Mouse (Mus musculus): ENCODE data around the gene Card19. TPM values are rescaled to one million over a fixed set of nuclear protein-coding genes. Genes with fewer than 3 reads are reported as not detected.

Card19 gene
- polyA plus RNA-seq, 1 experiment from 2014 or later: 77.0 TPM

GRCm38 (mm10) chr13:49202556-49202955 lies 13.3 kb downstream of the Card19 start:
- H3K4me1 ChIP-seq (replicated peaks; ENCODE audit: insufficient read depth, low read length): no peaks in the 10 kb centered on the region
- H3K36me3 ChIP-seq (ENCODE audit: insufficient read depth, low read length): peaks cover 13% of the 10 kb centered on the region; the same call in 1 of the 2 replicates
- ATAC-seq (replicated peaks; ENCODE audit: low FRiP score, low read depth) (no peak), DNase-seq (ENCODE audit: low spot score) (no peak)
- H3K4me2 ChIP-seq (ENCODE audit: low read length): no peak overlapping the region
- no peak overlapping the region for H3K27ac ChIP-seq
- 89% methylated on average over 7 of the region's 7 CpGs for WGBS
- H3K9me3 ChIP-seq (replicated peaks; ENCODE audit: low read length): no peaks in the 10 kb centered on the region
- no peak overlapping the region for H3K4me3 ChIP-seq (replicated peaks; ENCODE audit: low read depth, low read length)
- no peak overlapping the region for H3K9ac ChIP-seq (ENCODE audit: low read depth, low read length)
- H3K27me3 ChIP-seq (ENCODE audit: insufficient read depth, low read length): no peaks in the 10 kb centered on the region
- no peak for TF ChIP-seq CTCF (IDR thresholded peaks at IDR 0.05; ENCODE audit: low read depth)

GRCm38 (mm10) chr13:49200688-49201087 lies 15.1 kb downstream of the Card19 start:
- Histone ChIP-seq H3K4me3 (replicated peaks; ENCODE audit: low read depth, low read length) (no peak overlapping the region), H3K9ac (ENCODE audit: low read depth, low read length) (no peak overlapping the region), H3K27me3 (ENCODE audit: insufficient read depth, low read length) (no peaks in the 10 kb centered on the region), H3K4me1 (replicated peaks; ENCODE audit: insufficient read depth, low read length) (no peaks in the 10 kb centered on the region), H3K36me3 (ENCODE audit: insufficient read depth, low read length) (peaks cover 16% of the 10 kb centered on the region), H3K4me2 (ENCODE audit: low read length) (no peak overlapping the region), H3K27ac (no peak overlapping the region), H3K9me3 (replicated peaks; ENCODE audit: low read length) (no peaks in the 10 kb centered on the region)
- no peak for DNase-seq (ENCODE audit: low spot score)
- no peak for ATAC-seq (replicated peaks; ENCODE audit: low FRiP score, low read depth)
- TF ChIP-seq CTCF (IDR thresholded peaks at IDR 0.05; ENCODE audit: low read depth): no peak
- WGBS: 91% methylated on average over 13 of the region's 13 CpGs

- no peak overlapping the region for H3K4me3 ChIP-seq (replicated peaks; ENCODE audit: low read depth, low read length)
- H3K9ac ChIP-seq (ENCODE audit: low read depth, low read length): no peak overlapping the region
- H3K9me3 ChIP-seq (replicated peaks; ENCODE audit: low read length): no peaks in the 10 kb centered on the region
- no peak overlapping the region for H3K27ac ChIP-seq
- no peak for ATAC-seq (replicated peaks; ENCODE audit: low FRiP score, low read depth)
- no peak overlapping the region for H3K4me2 ChIP-seq (ENCODE audit: low read length)
- H3K4me1 ChIP-seq (replicated peaks; ENCODE audit: insufficient read depth, low read length): no peaks in the 10 kb centered on the region
- no peaks in the 10 kb centered on the region for H3K27me3 ChIP-seq (ENCODE audit: insufficient read depth, low read length)
- DNase-seq (ENCODE audit: low spot score): no peak
- peaks cover 24% of the 10 kb centered on the region for H3K36me3 ChIP-seq (ENCODE audit: insufficient read depth, low read length)
- TF ChIP-seq CTCF (IDR thresholded peaks at IDR 0.05; ENCODE audit: low read depth): no peak
- WGBS: 85% methylated on average over 7 of the region's 7 CpGs
These were observed 15.9 kb downstream of the Card19 start for GRCm38 (mm10) chr13:49199891-49200290.

- no peaks in the 10 kb centered on the region for H3K4me1 ChIP-seq (replicated peaks; ENCODE audit: insufficient read depth, low read length)
- H3K9ac ChIP-seq (ENCODE audit: low read depth, low read length): no peak overlapping the region
- peaks cover 28% of the 10 kb centered on the region for H3K36me3 ChIP-seq (ENCODE audit: insufficient read depth, low read length)
- H3K4me2 ChIP-seq (ENCODE audit: low read length): no peak overlapping the region
- H3K9me3 ChIP-seq (replicated peaks; ENCODE audit: low read length): no peaks in the 10 kb centered on the region
- TF ChIP-seq CTCF (IDR thresholded peaks at IDR 0.05; ENCODE audit: low read depth): no peak
- H3K4me3 ChIP-seq (replicated peaks; ENCODE audit: low read depth, low read length): no peak overlapping the region
- ATAC-seq (replicated peaks; ENCODE audit: low FRiP score, low read depth) (no peak), DNase-seq (ENCODE audit: low spot score) (no peak)
- no peaks in the 10 kb centered on the region for H3K27me3 ChIP-seq (ENCODE audit: insufficient read depth, low read length)
- H3K27ac ChIP-seq: no peak overlapping the region
- WGBS: 92% methylated on average over 9 of the region's 9 CpGs
These were observed 17.1 kb downstream of the Card19 start for GRCm38 (mm10) chr13:49198734-49199133.

- no peak overlapping the region for H3K4me3 ChIP-seq (replicated peaks; ENCODE audit: low read depth, low read length)
- no peak overlapping the region for H3K4me2 ChIP-seq (ENCODE audit: low read length)
- H3K9ac ChIP-seq (ENCODE audit: low read depth, low read length): no peak overlapping the region
- no peak for DNase-seq (ENCODE audit: low spot score)
- H3K36me3 ChIP-seq (ENCODE audit: insufficient read depth, low read length): peaks cover 21% of the 10 kb centered on the region
- no peak for ATAC-seq (replicated peaks; ENCODE audit: low FRiP score, low read depth)
- no peaks in the 10 kb centered on the region for H3K9me3 ChIP-seq (replicated peaks; ENCODE audit: low read length)
- no peaks in the 10 kb centered on the region for H3K27me3 ChIP-seq (ENCODE audit: insufficient read depth, low read length)
- WGBS: 58% methylated on average over 6 of the region's 6 CpGs
- peaks cover 2% of the 10 kb centered on the region; the same call in 1 of the 2 replicates for H3K4me1 ChIP-seq (replicated peaks; ENCODE audit: insufficient read depth, low read length)
- H3K27ac ChIP-seq: no peak overlapping the region
- no peak for TF ChIP-seq CTCF (IDR thresholded peaks at IDR 0.05; ENCODE audit: low read depth)
These were observed 19.1 kb downstream of the Card19 start for GRCm38 (mm10) chr13:49196766-49197165.

- peaks cover 8% of the 10 kb centered on the region; the same call in 1 of the 2 replicates for H3K4me1 ChIP-seq (replicated peaks; ENCODE audit: insufficient read depth, low read length)
- ATAC-seq (replicated peaks; ENCODE audit: low FRiP score, low read depth) (no peak), DNase-seq (ENCODE audit: low spot score) (no peak)
- H3K9me3 ChIP-seq (replicated peaks; ENCODE audit: low read length): no peaks in the 10 kb centered on the region
- H3K4me2 ChIP-seq (ENCODE audit: low read length): no peak overlapping the region
- H3K9ac ChIP-seq (ENCODE audit: low read depth, low read length): no peak overlapping the region
- H3K4me3 ChIP-seq (replicated peaks; ENCODE audit: low read depth, low read length): no peak overlapping the region
- TF ChIP-seq CTCF (IDR thresholded peaks at IDR 0.05; ENCODE audit: low read depth): no peak
- no peaks in the 10 kb centered on the region for H3K27me3 ChIP-seq (ENCODE audit: insufficient read depth, low read length)
- no peak overlapping the region for H3K27ac ChIP-seq
- peaks cover 21% of the 10 kb centered on the region for H3K36me3 ChIP-seq (ENCODE audit: insufficient read depth, low read length)
- WGBS: 79% methylated on average over 5 of the region's 5 CpGs
These were observed 19.6 kb downstream of the Card19 start for GRCm38 (mm10) chr13:49196211-49196610.

GRCm38 (mm10) chr13:49195651-49196050 lies 20.2 kb downstream of the Card19 start:
- H3K4me1 ChIP-seq (replicated peaks; ENCODE audit: insufficient read depth, low read length): peaks cover 12% of the 10 kb centered on the region; the same call in 1 of the 2 replicates
- no peak overlapping the region for H3K27ac ChIP-seq
- H3K9ac ChIP-seq (ENCODE audit: low read depth, low read length): no peak overlapping the region
- no peaks in the 10 kb centered on the region for H3K9me3 ChIP-seq (replicated peaks; ENCODE audit: low read length)
- WGBS: 57% methylated on average over 7 of the region's 7 CpGs
- no peak for TF ChIP-seq CTCF (IDR thresholded peaks at IDR 0.05; ENCODE audit: low read depth)
- H3K4me3 ChIP-seq (replicated peaks; ENCODE audit: low read depth, low read length): no peak overlapping the region
- H3K36me3 ChIP-seq (ENCODE audit: insufficient read depth, low read length): peaks cover 21% of the 10 kb centered on the region
- ATAC-seq (replicated peaks; ENCODE audit: low FRiP score, low read depth) (peak; percentile 47), DNase-seq (ENCODE audit: low spot score) (no peak)
- no peak overlapping the region for H3K4me2 ChIP-seq (ENCODE audit: low read length)
- no peaks in the 10 kb centered on the region for H3K27me3 ChIP-seq (ENCODE audit: insufficient read depth, low read length)
